Mouse (Mus musculus): ENCODE measurements around the gene Tprg.

DNA sequence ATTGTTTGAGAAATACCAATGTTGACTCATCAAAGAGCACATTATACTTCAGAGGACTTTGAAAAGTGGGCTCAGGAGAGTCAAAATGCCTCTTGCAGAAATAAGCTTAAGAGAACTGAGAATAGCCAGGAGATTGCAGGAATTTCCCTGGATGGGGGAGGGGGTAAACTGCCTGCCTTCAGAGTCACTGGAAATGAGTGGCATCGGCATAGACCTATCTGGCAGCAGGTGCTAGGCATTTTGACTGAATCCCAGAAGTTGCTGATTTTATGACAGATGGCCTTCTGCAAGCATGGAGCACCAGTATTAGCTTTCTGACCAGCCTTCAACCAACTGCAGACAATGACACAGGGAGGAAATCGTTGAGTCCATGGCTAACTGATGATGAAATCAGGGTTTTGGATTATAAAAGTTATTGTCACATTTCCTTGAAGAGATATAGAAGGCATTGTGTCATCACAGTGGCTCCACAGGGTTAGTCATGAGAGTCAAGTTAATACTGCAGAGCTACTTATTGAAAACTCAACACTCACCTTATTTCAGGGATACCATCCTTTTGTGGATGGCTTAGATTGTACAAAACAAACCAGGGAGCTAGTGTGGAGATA lies 39.1 kb downstream of the Tprg start:
- TF ChIP-seq HCFC1 (IDR thresholded peaks at IDR 0.05; ENCODE audit: borderline replicate concordance, insufficient read depth, low read length), result no peak
- TF ChIP-seq ZNF384 (IDR thresholded peaks at IDR 0.05; ENCODE audit: low read depth, low read length), result no peak
- no peak for TF ChIP-seq CHD2 (IDR thresholded peaks at IDR 0.05; ENCODE audit: low read depth, low read length)
- TF ChIP-seq ZC3H11A (IDR thresholded peaks at IDR 0.05; ENCODE audit: borderline replicate concordance, low read depth, low read length), result no peak
